Mouse (Mus musculus) ES-CJ7 (cell line): Measurements from ENCODE around the gene Tmem165.

ENCODE experiments used
- DNase-seq: peaks from one replicate; pipeline ENCODE4 v3.0.0; 2011; ENCODE audit warnings: low read depth, low spot score

Tmem165 gene

DNA sequence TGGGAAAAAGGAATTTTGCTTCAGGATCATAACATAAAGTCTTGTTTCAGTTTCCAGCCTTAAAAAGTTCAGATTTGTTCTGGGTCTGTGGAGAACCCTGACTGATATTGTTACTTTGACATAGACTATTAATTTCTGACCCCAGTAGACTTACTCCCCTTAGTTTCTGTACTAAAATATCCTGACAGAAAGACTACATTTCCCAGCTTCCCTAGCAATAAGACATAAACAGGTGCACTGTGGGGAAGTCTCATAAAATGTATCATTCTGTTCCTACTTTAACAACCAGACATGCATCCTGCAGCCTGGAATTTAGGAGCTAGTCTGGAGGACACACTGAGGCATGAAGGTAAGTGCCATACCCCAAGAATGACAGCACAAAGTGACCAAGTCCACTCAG lies 12.6 kb upstream of the Tmem165 start:
- no peak for DNase-seq

GRCm38 (mm10) chr5:76175051-76175450 lies 8.6 kb upstream of the Tmem165 start:
- DNase-seq = no peak

GRCm38 (mm10) chr5:76176411-76176810 lies 7.3 kb upstream of the Tmem165 start:
- peak; percentile 61 for DNase-seq

DNA sequence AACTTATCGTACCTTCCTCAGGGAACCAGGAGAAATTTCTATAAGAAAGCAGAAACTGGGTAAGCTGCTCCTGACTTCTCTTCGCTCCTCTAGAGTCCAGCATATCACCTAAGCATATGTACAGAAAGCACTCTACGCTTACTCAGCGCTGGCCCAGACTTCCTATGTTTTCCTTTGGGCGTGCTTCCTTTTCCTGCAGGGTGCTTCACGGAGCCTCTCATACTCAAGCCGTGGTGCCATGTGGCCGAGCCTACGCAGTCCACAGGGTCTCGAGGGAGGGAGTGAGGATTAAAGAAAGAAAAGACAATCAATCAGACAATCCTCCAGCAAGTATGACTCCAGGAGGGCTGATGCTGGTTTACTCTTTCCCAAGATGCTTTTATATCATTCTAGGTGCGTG lies 6.8 kb upstream of the Tmem165 start:
- DNase-seq = no peak

DNA sequence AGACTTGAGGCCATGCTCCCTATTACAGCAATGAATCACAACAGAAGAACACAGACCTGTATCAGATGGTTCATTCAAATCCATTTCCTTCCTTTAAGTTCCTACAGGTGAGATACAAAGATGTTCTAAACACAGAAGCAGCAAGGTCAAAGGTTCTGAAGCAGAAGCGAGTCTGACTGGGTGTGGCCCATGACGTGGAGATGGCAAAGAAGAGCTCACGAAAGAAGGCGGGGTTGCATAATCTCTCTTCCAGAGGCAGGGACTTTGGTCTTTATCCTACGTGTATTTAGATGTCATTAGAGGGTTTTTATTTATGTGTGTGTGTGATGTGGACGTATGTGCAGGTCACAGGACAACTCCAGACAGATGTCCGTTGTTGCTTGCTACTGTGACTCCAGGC lies 6.0 kb upstream of the Tmem165 start:
- peak; percentile 42 for DNase-seq

- DNase-seq = no peak
Measured at GRCm38 (mm10) chr5:76179171-76179570, 4.5 kb upstream of the Tmem165 start.

DNA sequence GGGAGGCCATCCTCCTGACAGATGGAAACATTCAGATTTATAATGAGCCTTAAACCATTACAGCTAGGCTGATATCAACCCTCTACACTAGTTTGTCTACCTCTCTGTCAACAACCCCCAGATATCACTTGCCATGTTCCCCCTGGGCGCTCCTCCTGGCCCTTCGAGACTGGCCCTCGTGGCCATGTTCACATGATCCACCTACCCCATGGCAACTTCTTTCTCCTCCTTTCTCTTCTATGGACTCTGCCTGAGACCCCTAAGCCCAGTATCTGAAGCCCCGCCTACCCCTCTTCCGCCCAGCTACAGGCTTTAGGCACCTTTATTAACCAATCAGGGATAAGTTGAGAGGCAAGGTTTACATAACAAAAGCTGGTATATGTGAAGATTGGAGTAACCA lies 3.9 kb upstream of the Tmem165 start:
- no peak for DNase-seq

- DNase-seq = no peak
Measured at GRCm38 (mm10) chr5:76182326-76182725, 1.4 kb upstream of the Tmem165 start.

GRCm38 (mm10) chr5:76183043-76183749 lies 484 bp upstream of the Tmem165 start:
- DNase-seq = no peak

DNA sequence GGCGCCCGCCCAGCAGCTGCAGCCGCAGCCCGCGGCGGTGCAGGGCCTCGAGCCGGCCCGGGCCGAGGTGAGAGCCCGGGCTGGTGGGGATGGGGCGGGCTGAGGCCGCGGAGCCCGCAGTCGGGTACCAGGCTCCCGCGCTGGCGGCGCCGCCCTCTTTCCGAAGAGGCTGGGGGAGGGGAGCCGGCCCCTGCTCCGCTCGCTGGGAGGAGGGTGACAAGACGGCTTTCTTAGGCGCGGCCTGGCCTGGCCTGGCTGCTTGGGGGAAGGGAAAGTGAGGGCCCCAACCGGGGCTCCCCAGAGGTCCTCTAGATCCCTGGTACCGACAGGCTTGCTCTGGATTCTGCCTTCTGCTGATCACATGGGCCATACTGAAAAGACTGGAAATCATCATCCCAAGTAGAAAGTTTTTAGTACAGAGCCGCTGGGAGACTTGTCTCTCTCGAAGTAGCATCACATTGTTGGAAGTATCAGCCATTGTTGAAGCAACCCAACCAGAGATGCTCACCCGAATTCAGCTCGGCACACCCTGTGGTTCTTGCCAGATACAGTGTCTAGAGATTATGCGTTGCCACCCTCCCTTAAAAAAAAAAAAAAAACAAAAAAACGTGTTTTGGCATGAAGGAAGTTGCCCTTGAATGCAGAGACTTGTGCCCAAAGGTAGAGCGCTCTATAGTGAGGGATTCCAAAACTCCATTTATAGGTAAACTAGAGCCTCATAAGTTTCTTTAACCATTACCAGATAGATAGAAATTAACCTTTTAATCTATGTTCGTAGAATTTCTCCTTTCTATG lies 803 bp downstream of the Tmem165 start:
- peak; percentile 79 for DNase-seq

DNA sequence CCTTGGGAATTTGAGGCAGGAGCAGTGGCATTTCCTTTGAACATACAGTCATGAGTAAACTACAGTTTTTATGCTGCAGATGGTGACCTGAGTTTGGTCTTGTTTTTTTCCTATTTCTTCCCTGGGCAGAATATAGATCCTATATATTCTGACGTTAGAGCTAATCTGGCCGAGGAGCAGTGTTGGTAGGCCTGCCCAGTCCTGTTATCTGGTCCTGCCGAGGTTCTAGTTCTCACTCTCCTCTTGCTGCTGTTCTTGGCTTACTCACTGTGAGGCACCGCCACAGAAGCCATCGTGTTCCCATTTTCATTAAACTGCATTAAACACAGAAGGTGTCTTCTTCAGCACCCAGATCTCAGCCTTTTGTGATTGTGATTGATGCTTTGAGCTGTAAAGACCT lies 4.2 kb downstream of the Tmem165 start:
- no peak for DNase-seq

DNA sequence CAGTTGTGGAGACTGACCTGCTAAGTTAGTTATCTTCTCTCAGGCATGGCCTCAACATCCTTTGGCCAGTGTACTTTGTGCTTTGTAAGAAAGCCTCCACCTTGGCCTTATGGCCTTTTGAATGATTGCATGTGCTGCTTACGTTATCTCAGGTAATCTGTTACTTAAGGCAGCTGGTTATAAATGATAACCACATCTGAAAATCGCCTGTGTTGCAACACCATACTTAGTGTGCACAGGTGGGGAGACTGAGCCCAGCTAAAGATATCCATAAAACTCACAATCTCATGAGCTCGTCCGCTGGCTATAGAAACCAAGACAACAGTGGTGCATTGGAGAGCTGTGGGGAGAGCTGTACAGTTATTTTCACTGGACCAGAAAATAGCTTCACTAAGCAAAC lies 6.9 kb downstream of the Tmem165 start:
- no peak for DNase-seq

DNA sequence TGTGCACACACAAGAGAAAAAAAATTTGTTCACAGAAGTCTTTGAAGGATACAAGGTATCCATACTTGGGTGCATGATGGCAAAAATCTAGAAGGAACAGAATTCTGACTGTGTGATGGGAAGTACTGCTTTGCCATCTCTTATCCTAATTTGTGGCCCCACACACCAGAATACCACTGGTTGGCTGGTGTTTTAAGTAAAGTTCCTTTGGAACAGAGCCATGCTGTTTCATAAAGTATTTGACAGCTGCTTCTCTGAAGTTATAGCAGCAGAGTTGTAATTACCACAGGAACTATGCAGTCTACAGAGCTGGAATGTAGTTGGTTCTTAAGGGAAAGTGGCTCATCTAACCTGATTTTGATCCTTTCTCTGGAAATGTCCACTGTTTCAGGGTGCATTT lies 9.4 kb downstream of the Tmem165 start:
- DNase-seq = no peak

DNA sequence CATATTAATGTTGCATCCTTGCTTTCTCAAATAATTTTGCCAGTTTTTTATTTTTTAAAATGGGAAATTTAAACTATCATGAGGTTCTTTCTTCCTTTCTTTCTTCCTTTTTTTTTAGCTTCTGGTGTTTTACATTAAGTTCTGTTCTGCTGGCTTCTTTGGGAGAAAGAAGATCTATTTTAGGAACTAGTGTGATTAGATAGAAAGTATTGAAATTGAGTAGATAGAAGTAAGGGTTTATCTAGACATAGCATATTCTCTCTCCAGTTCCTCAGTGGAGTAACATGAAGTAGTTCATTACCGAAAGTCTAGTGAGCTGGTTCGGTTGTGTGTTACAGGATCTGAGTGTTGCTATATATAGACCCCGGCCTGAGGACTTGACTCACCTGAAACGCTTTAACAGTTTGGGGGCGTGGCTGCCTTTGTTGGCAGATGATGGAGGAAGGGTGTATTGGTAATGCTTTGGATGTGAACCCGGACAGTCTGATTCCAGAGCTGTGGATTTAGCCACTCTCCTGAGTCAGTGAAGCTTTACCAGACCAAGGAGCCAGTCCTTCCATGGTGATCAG lies 10.8 kb downstream of the Tmem165 start:
- DNase-seq = peak; percentile 27

DNA sequence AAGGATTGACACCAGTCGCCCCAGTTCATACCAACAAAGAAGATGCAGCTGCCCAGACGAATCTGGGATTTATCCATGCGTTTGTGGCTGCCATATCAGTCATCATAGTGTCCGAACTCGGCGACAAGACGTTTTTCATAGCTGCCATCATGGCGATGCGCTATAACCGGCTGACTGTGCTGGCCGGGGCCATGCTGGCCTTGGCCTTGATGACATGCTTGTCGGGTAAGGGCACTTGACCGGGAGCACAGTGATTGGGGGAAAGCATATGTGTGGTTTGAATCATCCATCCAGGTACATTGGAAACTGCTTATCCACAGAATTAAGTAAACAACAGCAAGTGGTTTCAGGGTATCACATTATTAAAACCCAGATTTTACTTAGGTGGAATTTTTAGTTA lies 15.7 kb downstream of the Tmem165 start:
- no peak for DNase-seq

DNA sequence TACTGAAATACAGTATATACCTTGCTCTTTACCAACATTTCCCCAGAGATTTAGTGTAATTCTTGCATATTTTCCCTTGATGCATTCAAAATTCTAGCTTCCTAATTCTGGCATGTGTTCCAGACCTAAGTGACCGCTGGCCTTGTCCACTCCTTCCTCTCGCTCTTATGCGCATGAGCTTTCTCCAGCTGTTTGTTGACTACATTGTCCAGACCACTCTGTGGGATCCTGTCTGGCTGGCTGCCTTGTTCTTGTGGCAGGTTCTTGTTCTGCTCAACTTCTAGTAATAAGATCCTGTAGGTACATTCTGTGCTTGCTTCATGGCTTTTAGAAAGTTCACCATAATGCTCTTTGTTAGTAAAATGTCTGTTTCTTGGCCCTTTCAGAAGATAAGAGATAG lies 19.5 kb downstream of the Tmem165 start:
- DNase-seq = no peak

GRCm38 (mm10) chr5:76205886-76206285 lies 22.2 kb downstream of the Tmem165 start:
- DNase-seq = no peak

DNA sequence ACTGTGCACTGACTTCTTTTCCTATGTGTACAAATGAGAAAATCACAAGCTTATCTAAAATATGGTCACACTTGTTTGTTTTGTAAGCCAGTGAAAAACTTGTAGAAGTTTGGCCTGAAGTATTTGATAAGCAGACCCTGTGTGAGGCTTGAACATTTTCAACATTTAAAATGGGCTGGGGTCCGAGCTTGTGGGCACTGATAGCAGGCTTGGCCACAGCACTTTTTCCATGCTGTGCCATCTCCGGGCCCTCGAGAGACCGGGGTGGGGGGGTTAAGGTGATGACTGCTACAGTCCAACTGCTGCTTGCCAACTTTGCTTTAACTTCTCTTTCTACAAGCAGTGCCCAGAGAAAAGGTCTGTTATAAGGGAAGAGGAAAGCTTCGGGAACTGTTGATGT lies 24.4 kb downstream of the Tmem165 start:
- DNase-seq = no peak

DNA sequence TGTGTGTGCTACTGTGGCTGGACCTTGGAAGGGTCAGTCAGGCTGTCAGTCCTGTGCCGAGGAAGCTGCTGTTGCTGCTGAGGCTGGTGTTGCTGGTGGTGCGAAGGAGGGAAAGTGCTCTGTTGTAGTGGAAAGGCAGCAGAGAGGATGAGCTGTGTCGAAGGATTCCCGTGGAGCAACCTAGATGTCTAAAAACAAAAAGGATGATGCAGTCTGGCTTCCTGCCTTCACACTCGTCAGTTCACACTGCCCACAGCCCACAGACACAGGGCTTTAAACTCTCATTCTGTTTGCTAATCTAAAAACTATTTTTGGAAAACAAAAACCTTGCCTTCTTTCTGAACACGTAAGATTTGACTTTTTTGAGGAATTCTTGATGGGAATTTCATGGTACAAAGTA lies 33.0 kb downstream of the Tmem165 start:
- DNase-seq = no peak

DNA sequence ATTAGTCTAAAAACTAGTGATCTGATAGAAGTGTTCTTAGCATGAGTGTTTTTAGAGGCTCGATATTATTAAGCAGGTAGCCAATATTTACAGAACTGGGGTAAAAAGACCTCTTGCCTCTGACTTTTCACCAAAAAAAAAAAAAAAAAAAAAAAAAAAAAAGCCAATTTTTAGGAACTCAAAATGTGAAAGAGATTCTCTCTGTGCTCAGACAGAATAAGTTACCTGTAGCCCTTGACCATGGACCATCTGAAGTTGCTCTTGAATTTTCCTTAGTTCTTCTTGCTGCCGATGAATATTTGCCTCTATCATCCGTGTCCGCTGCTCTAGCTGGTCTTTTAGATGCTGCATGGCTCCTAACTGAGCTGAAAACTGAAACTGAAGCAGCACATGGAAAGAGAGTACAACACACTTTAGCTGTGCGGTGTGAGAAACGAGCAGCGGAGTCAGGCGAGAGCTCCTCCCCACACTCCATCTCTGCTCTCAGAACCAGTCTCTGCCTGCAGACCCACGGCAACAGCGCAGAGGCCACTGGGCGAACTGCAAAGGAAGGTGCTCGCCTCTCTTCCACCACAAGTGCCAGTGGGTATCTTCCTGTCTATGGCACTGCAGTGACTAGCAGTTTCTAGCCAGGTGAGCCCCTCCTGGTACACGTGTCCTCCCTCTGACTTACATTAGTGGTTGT lies 47.6 kb downstream of the Tmem165 start:
- peak; percentile 56 for DNase-seq

DNA sequence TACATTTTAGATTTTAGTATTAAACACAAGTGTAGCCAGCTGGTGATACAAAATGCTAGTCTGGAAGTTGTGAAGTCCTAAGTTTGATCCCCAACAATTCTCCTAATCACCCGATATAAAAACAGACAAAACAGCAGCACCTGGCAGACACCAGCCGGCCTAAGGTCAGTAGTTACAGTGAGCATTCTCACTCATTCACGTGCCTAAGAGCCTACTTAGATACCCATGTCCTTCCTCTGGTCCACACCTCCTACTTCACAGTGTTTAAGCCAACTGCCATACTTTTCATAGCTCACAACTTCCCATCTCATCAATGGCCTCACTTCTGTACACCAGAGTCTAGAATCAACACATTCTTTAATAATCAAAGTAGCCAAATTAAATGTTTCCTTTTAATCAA lies 59.6 kb downstream of the Tmem165 start:
- no peak for DNase-seq

GRCm38 (mm10) chr5:76243929-76244328 lies 60.2 kb downstream of the Tmem165 start:
- DNase-seq = no peak
